Mouse (Mus musculus): ENCODE data around the gene Mef2a.

DNA sequence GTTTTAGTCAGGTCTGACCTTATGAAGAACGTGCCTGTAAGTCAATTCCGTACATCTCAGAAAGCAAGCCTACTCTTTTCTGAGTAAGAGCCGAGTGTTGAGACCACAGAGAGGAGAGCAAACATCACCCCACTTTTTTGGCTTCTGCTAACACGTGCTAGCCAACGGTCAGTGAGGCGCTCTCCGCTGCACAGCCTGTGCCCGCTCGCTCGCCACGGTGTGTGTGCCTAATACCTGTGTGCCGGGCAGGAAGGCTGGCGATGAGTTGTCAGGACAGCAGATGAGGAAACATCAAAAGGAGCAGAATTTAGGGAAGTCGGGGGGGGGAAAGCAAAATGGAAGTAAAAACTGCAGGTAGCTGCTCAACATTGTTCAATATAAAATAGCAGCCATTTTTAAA is 140.2 kb downstream of the Mef2a start:
- TF ChIP-seq CTCF (IDR thresholded peaks at IDR 0.05; ENCODE audit: borderline replicate concordance, insufficient read depth, low read length), result no peak
- no peak for TF ChIP-seq POLR2A (IDR thresholded peaks at IDR 0.05; ENCODE audit: low read depth, low read length)

All from embryonic fibroblast, embryonic 13.5 days (primary cell).